Mouse (Mus musculus) MEL (cell line): Measurements from ENCODE around the gene Gm28047. TPM values are rescaled to one million over a fixed set of nuclear protein-coding genes. Genes with fewer than 3 reads are reported as not detected.

Source experiments
- DNase-seq: peaks from one replicate; pipeline ENCODE4 v3.0.0; 2011; ENCODE audit warnings: low read depth, low spot score
- H3K27ac ChIP-seq: 2 replicates; pipeline ENCODE4 v1.5.1; 2012; ENCODE audit warnings: low read depth, mild to moderate bottlenecking, control low read depth, low read length, moderate library complexity; ENCODE audit not compliant: control insufficient read depth
- H3K27me3 ChIP-seq, 2 experiments: fragments of 150-350 bp in 1 of 2; sonication (generic) in 1 of 2; 2 replicates each; pipeline ENCODE4 v1.6.1; 2012; ENCODE audit warnings: low read length in 2 of 2, mild to moderate bottlenecking in 2 of 2, improper control_type of control experiment in 1 of 2, moderate library complexity in 1 of 2; ENCODE audit not compliant: insufficient read depth in 2 of 2, control insufficient read depth in 1 of 2
- H3K36me3 ChIP-seq, 2 experiments: 2 replicates each; pipeline ENCODE4 v1.6.1; 2012 to 2014; ENCODE audit warnings: low read length in 2 of 2, improper control_type of control experiment in 1 of 2, inconsistent platforms in 1 of 2, mild to moderate bottlenecking in 1 of 2; ENCODE audit not compliant: insufficient read depth in 2 of 2, control insufficient read depth in 1 of 2
- H3K4me1 ChIP-seq, 2 experiments: fragments of 150-350 bp in 1 of 2; sonication (generic) in 1 of 2; 2 replicates each; pipeline ENCODE4 v1.6.1; 2012; ENCODE audit warnings: low read length in 2 of 2, improper control_type of control experiment in 1 of 2, mild to moderate bottlenecking in 1 of 2; ENCODE audit not compliant: insufficient read depth in 2 of 2, control insufficient read depth in 1 of 2
- H3K4me3 ChIP-seq, 2 experiments: fragments of 150-350 bp in 1 of 2; sonication (generic) in 1 of 2; 2 replicates each; pipeline ENCODE4 v1.5.1; 2012; ENCODE audit warnings: low read depth in 2 of 2, low read length in 2 of 2, mild to moderate bottlenecking in 2 of 2, moderate library complexity in 2 of 2, control low read depth in 1 of 2, improper control_type of control experiment in 1 of 2; ENCODE audit not compliant: control insufficient read depth in 1 of 2, insufficient read depth in 1 of 2
- H3K79me2 ChIP-seq: 2 replicates; pipeline ENCODE4 v1.6.1; 2012; ENCODE audit warnings: mild to moderate bottlenecking, low read length, moderate library complexity; ENCODE audit not compliant: control insufficient read depth, poor library complexity, insufficient read depth
- H3K9ac ChIP-seq: 2 replicates; pipeline ENCODE4 v1.6.1; 2012; ENCODE audit warnings: low read depth, mild to moderate bottlenecking, control low read depth, low read length, moderate library complexity; ENCODE audit not compliant: control insufficient read depth, poor library complexity, severe bottlenecking
- H3K9me3 ChIP-seq: fragments of 150-350 bp; sonication (generic); replicated peaks from 2 replicates; pipeline ENCODE4 v1.6.1; 2012; ENCODE audit warnings: mild to moderate bottlenecking, low read length, improper control_type of control experiment, moderate library complexity; ENCODE audit not compliant: insufficient read depth
- CTCF ChIP-seq, 3 experiments: IDR thresholded peaks in 2 of 3; conservative IDR thresholded peaks in 1 of 3; 2 replicates each; pipeline ENCODE4 v1.5.1; 2011 to 2012; ENCODE audit warnings: low read length in 3 of 3, low read depth in 2 of 3, mild to moderate bottlenecking in 2 of 3, improper control_type of control experiment in 1 of 3, inconsistent platforms in 1 of 3, mixed read lengths in 1 of 3, moderate library complexity in 1 of 3; ENCODE audit not compliant: control insufficient read depth in 1 of 3, insufficient read depth in 1 of 3, poor library complexity in 1 of 3, severe bottlenecking in 1 of 3
- EP300 ChIP-seq, 2 experiments: IDR thresholded peaks; 2 replicates each; pipeline ENCODE4 v1.6.1; 2011; ENCODE audit warnings: improper control_type of control experiment in 2 of 2, low read length in 2 of 2, low read depth in 1 of 2, mild to moderate bottlenecking in 1 of 2
- ETS1 ChIP-seq: IDR thresholded peaks from 2 replicates; pipeline ENCODE4 v1.6.1; 2012; ENCODE audit warnings: low read depth, mild to moderate bottlenecking, inconsistent platforms, low read length, improper control_type of control experiment, moderate library complexity
- GABPA ChIP-seq: IDR thresholded peaks from 2 replicates; pipeline ENCODE4 v1.6.1; 2012; ENCODE audit warnings: low read depth, mild to moderate bottlenecking, inconsistent platforms, low read length, improper control_type of control experiment, moderate library complexity
- GATA1 ChIP-seq: IDR thresholded peaks from 2 replicates; pipeline ENCODE4 v1.6.1; 2011; ENCODE audit warnings: low read depth, low read length, improper control_type of control experiment
- HCFC1 ChIP-seq: IDR thresholded peaks from 2 replicates; pipeline ENCODE4 v1.6.1; 2012; ENCODE audit warnings: low read depth, mild to moderate bottlenecking, inconsistent platforms, low read length, improper control_type of control experiment, moderate library complexity
- JUND ChIP-seq: IDR thresholded peaks from 2 replicates; pipeline ENCODE4 v1.6.1; 2011; ENCODE audit warnings: low read depth, mild to moderate bottlenecking, improper control_type of control experiment, low read length
- MAFK ChIP-seq: IDR thresholded peaks from 2 replicates; pipeline ENCODE4 v1.6.1; 2011; ENCODE audit warnings: low read depth, mild to moderate bottlenecking, low read length, improper control_type of control experiment, borderline replicate concordance
- MEF2A ChIP-seq: IDR thresholded peaks from 2 replicates; pipeline ENCODE4 v1.6.1; 2014; ENCODE audit warnings: low read depth, mild to moderate bottlenecking, inconsistent platforms, low read length, improper control_type of control experiment; ENCODE audit not compliant: poor library complexity, insufficient replicate concordance, severe bottlenecking; ENCODE audit errors: extremely low read depth
- MYB ChIP-seq: IDR thresholded peaks from 2 replicates; pipeline ENCODE4 v1.6.1; 2011; ENCODE audit warnings: mild to moderate bottlenecking, low read depth, low read length, improper control_type of control experiment
- MYC ChIP-seq: IDR thresholded peaks from 2 replicates; pipeline ENCODE4 v1.6.1; 2011; ENCODE audit warnings: low read depth, mild to moderate bottlenecking, low read length, improper control_type of control experiment, moderate library complexity
- POLR2AphosphoS5 ChIP-seq: IDR thresholded peaks from 2 replicates; pipeline ENCODE4 v1.6.1; 2012; ENCODE audit warnings: low read depth, borderline replicate concordance, mild to moderate bottlenecking, inconsistent platforms, low read length, moderate library complexity, mixed read lengths
- TAL1 ChIP-seq: IDR thresholded peaks from 2 replicates; pipeline ENCODE4 v1.6.1; 2012; ENCODE audit warnings: mild to moderate bottlenecking, inconsistent platforms, low read length, moderate library complexity, mixed read lengths
- TCF12 ChIP-seq: IDR thresholded peaks from 2 replicates; pipeline ENCODE4 v1.6.1; 2014; ENCODE audit warnings: low read depth, mild to moderate bottlenecking, inconsistent platforms, low read length, improper control_type of control experiment, moderate library complexity
- UBTF ChIP-seq: IDR thresholded peaks from 2 replicates; pipeline ENCODE4 v1.6.1; 2012; ENCODE audit warnings: low read depth, mild to moderate bottlenecking, inconsistent platforms, low read length, improper control_type of control experiment, moderate library complexity, borderline replicate concordance; ENCODE audit not compliant: insufficient read depth
- USF1 ChIP-seq: IDR thresholded peaks from 2 replicates; pipeline ENCODE4 v1.6.1; 2014; ENCODE audit warnings: low read depth, mild to moderate bottlenecking, inconsistent platforms, low read length, improper control_type of control experiment, moderate library complexity
- ZC3H11A ChIP-seq: IDR thresholded peaks from 2 replicates; pipeline ENCODE4 v1.6.1; 2012; ENCODE audit warnings: low read depth, mild to moderate bottlenecking, inconsistent platforms, low read length, improper control_type of control experiment
- ZKSCAN1 ChIP-seq: IDR thresholded peaks from 2 replicates; pipeline ENCODE4 v1.6.1; 2012; ENCODE audit warnings: low read depth, mild to moderate bottlenecking, inconsistent platforms, low read length, improper control_type of control experiment, moderate library complexity
- ZMIZ1 ChIP-seq: IDR thresholded peaks from 2 replicates; pipeline ENCODE4 v1.6.1; 2012; ENCODE audit warnings: low read depth, mild to moderate bottlenecking, inconsistent platforms, low read length, improper control_type of control experiment, moderate library complexity
- polyA plus RNA-seq, 2 experiments: library from polyadenylated mRNA; stranded (reverse) in 1 of 2; unstranded in 1 of 2; fragments of >175 nt in 1 of 2; fragments of >200 nt in 1 of 2; gene quantifications; 2 replicates each; pipeline versions ENCODE4 v1.2.1 to v1.2.4; 2012; ENCODE audit warnings: low replicate concordance in 2 of 2, low read depth in 1 of 2; ENCODE audit not compliant: insufficient read length in 2 of 2, insufficient read depth in 1 of 2, missing spikeins in 1 of 2
- total RNA-seq: library from RNA; depleted of rRNA; stranded (reverse); fragments of 300-350 nt; gene quantifications from 2 replicates; pipeline ENCODE4 v1.2.3, GENCODE M21; 2012

Gene Gm28047
- total and polyA plus RNA-seq, 3 experiments: 0.52 TPM; not detected in 2

- Histone ChIP-seq H3K4me3 (no peak overlapping the region), H3K79me2 (no peaks in the 10 kb centered on the region), H3K4me1 (no peaks in the 10 kb centered on the region), H3K27ac (no peak overlapping the region), H3K9ac (no peak overlapping the region), H3K9me3 (no peaks in the 10 kb centered on the region), H3K27me3 (no peaks in the 10 kb centered on the region), H3K36me3 (peaks cover 0 to 9% of the 10 kb centered on the region in 2 experiments; a peak in 3 of 4 replicates)
- no peak for TF ChIP-seq MEF2A
- TF ChIP-seq MAFK: no peak
- TF ChIP-seq UBTF: no peak
- no peak for TF ChIP-seq ZKSCAN1
- no peak for TF ChIP-seq ETS1
- no peak for TF ChIP-seq ZMIZ1
- no peak for TF ChIP-seq GATA1
- TF ChIP-seq EP300 (IDR thresholded peaks at IDR 0.05; ENCODE audit: low read depth in 1 of 2, low read length in 2 of 2): no peak
- no peak for TF ChIP-seq TCF12
- TF ChIP-seq ZC3H11A: no peak
- no peak for TF ChIP-seq MYB
- no peak for TF ChIP-seq USF1
- no peak for TF ChIP-seq TAL1
- no peak for TF ChIP-seq HCFC1
- TF ChIP-seq MYC: no peak
- TF ChIP-seq POLR2AphosphoS5: no peak
- TF ChIP-seq GABPA: no peak
- no peak for DNase-seq
Measured at GRCm38 (mm10) chr15:102562491-102562890, 62.4 kb downstream of the Gm28047 start.

DNA sequence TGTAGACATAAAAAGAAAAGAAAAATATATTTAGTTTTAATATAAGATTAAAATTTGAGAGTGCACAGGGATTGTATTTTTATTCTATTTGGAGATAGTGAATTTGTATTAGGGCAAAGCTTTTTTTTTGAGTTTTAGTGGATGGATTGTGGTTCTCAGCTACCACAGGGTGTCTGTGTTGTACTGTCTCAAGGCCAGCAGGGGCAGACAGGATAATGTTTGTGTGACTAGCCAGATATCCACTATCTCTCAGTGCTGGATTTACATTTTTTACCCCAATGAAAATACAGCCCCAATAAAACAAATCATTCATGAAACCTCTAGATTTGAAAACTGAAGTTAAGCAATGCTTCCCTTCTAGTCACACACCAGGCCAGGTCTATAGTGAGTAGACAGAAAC is 67.3 kb downstream of the Gm28047 start:
- H3K4me1 ChIP-seq: no peaks in the 10 kb centered on the region
- peaks cover 0 to 29% of the 10 kb centered on the region in 2 experiments; a peak in 2 of 4 replicates for H3K36me3 ChIP-seq
- H3K79me2 ChIP-seq: no peaks in the 10 kb centered on the region
- no peak overlapping the region for H3K9ac ChIP-seq
- TF ChIP-seq JUND (no peak), CTCF (IDR thresholded peaks at IDR 0.05 in 2 of 3, conservative IDR thresholded peaks at IDR 0.05 in 1 of 3; ENCODE audit: control insufficient read depth in 1 of 3, insufficient read depth in 1 of 3, low read depth in 2 of 3, low read length in 3 of 3, poor library complexity in 1 of 3, severe bottlenecking in 1 of 3) (peak in 1 of 3 experiments; percentile 10; a peak in 1 of 6 replicates)
- DNase-seq: no peak
- H3K27ac ChIP-seq: no peak overlapping the region
- H3K9me3 ChIP-seq: no peaks in the 10 kb centered on the region
- H3K4me3 ChIP-seq: no peak overlapping the region
- no peaks in the 10 kb centered on the region for H3K27me3 ChIP-seq
